Mouse (Mus musculus) splenic B cell, adult 2 months (primary cell): ENCODE results near the gene Vmn1r196.
"Not testable (repeated sequence)": the region's sequence is repeated elsewhere in the genome, so short reads cannot be mapped to it uniquely, and the experiment has no call there.

Experiments used
- DNase-seq: peaks from one replicate; pipeline ENCODE4 v3.0.0-alpha.2; 2011; ENCODE audit warnings: low read depth, low spot score
- H3K27me3 ChIP-seq: 2 replicates; pipeline ENCODE4 v1.6.1; 2012; ENCODE audit warnings: mild to moderate bottlenecking, low read length, moderate library complexity, mixed read lengths; ENCODE audit not compliant: control insufficient read depth, poor library complexity, insufficient read depth, severe bottlenecking
- H3K36me3 ChIP-seq: 2 replicates; pipeline ENCODE4 v1.6.1; 2012; ENCODE audit warnings: mild to moderate bottlenecking, low read length, moderate library complexity, mixed read lengths; ENCODE audit not compliant: control insufficient read depth, poor library complexity, insufficient read depth, severe bottlenecking

Vmn1r196 gene

DNA sequence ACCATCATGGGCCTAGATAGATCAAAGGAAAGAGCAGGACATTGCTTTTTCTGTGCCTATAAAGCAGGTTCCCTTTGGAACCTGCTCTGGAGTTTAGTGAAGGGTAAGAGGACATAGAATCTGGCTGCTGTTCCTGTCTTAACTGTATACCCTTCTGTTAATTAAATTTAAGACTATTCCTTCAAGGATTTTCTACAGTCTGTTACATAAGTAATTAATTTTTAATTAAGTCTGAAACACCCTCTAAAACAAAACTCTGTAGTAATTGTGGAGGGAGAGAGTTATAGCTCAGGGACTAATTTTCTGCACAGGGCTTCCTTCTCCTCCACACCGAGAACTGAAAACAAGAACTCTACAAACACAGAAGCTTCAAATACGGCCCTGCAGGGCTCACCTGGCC is at the start of gene Vmn1r196:
Vmn1r196 (plus strand) TSS at position 301 of the 400 bp plus-strand sequence.
- H3K36me3 ChIP-seq = no peaks in the 10 kb centered on the region
- no peak for DNase-seq
- no peaks in the 10 kb centered on the region for H3K27me3 ChIP-seq

DNA sequence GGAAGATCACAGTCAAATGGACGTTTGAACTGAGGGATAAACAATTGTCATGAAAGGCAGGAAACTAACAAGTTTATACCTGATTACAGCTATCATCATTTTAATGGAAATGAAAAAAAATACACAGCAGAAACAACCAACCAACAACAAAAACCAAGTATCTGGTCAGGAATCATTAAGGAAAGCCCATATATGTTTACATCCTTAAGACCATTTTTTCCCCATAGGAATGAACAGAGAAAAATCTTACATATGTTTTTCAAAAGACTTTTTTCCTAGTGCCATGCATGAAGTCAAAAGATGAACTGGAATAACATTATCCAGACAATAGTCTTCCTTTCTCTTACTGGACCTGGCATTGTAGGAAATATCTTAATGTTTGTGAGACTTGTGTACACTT is 45.8 kb upstream of the Vmn1r196 start, which contains the start of gene Vmn1r194:
Vmn1r194 (plus strand) TSS at position 301 of the 400 bp plus-strand sequence.
- no peaks in the 10 kb centered on the region for H3K27me3 ChIP-seq
- no peak for DNase-seq
- H3K36me3 ChIP-seq = no peaks in the 10 kb centered on the region

DNA sequence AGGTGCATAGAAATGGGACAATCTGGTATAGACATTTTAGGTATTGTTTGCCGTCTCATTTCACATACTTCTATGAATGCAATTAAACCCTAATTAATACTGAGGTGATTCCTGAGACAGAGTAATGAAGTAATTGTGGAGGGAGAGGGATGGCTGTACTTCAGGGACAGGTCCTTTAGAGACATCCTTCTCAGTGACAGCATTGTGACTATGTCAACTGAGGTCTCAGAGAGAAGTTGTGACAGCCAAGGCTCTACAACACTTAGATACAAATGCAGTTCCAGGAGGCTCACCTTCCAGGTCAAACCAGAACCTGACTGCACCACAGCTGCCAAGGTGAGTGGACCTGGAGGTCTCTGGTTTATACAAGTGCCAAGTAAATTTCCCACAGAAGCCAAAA is 19.5 kb upstream of the Vmn1r196 start, which contains the start of gene Vmn1r195:
Vmn1r195 (plus strand) TSS at position 301 of the 400 bp plus-strand sequence.
- DNase-seq, H3K36me3 ChIP-seq, H3K27me3 ChIP-seq: not testable (repeated sequence)

GRCm38 (mm10) chr13:22271721-22272120 is 18.0 kb upstream of the Vmn1r196 start:
- no peak for DNase-seq
- no peaks in the 10 kb centered on the region for H3K27me3 ChIP-seq
- no peaks in the 10 kb centered on the region for H3K36me3 ChIP-seq

DNA sequence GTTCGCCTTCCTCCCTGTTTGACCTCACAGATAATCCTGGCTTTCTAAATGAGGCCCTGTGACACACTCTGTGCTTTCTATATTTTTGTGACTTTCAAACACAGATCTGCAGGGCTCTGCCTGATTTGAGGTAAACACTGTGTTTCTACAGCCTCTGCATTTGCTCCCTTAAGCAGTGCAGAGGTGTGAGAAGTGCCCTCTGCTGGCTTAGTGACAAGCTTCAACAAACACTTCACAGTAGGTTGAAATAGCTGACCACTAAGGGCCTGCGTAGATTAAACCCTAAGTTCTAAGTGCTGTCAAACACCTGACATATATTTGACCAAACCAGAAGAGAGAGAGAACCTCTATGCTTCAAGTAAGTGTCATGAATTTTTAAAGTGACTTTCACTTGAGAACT is 5.1 kb upstream of the Vmn1r196 start:
- no peaks in the 10 kb centered on the region for H3K36me3 ChIP-seq
- DNase-seq = no peak
- H3K27me3 ChIP-seq = no peaks in the 10 kb centered on the region

DNA sequence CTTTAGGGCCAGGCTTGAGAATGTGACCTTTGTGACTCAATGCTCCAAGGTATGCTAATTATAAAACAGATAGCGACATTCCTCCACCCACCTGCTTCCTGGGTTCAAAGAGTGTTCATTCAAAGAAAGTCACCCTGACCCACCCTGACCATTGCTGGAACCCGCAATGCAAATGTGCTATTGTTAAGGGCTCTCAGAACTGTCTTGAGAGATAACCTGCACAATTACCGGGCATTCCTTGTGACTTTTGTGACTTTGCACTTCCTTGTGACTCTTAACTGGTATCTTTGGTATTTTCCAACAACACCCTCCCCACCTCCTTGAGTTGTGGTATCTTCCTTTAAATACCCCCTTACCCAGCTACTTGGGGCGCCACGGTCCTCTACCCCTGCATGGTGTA is 18.4 kb downstream of the Vmn1r196 start:
- H3K27me3 ChIP-seq, H3K36me3 ChIP-seq, DNase-seq: not testable (repeated sequence)

GRCm38 (mm10) chr13:22315361-22315760 is 25.6 kb downstream of the Vmn1r196 start:
- Histone ChIP-seq H3K36me3 (no peaks in the 10 kb centered on the region), H3K27me3 (no peaks in the 10 kb centered on the region)
- DNase-seq = no peak

GRCm38 (mm10) chr13:22317366-22317765 is 27.6 kb downstream of the Vmn1r196 start:
- no peaks in the 10 kb centered on the region for H3K36me3 ChIP-seq
- H3K27me3 ChIP-seq = no peaks in the 10 kb centered on the region; the same call in 1 of the 2 replicates
- no peak for DNase-seq

DNA sequence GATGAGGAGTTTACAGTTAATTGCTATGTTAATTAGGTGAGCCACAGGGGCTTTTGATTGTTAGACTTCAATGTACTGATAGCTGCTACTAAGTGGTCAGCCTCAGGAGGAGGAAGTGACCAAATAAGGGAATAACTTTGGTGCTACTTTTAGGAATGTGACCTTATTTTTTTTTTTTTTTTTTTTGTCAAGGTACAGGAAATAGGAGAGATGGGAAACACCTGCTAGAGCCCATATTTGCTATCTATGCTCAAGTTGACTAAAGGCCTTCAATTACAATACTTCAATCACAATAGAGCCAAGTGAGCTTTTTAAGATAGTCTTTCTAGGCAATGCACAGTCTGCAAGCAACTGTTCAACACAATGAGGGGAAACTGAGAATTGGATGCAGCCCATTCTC is 30.4 kb downstream of the Vmn1r196 start:
- no peaks in the 10 kb centered on the region; the same call in 1 of the 2 replicates for H3K27me3 ChIP-seq
- no peak for DNase-seq
- H3K36me3 ChIP-seq = no peaks in the 10 kb centered on the region

GRCm38 (mm10) chr13:22324289-22324688 is 34.6 kb downstream of the Vmn1r196 start, which contains the start of gene Vmn1r197:
Gene Vmn1r197 (plus strand): TSS chr13:22324589.
- DNase-seq = no peak
- Histone ChIP-seq H3K27me3 (no peaks in the 10 kb centered on the region; the same call in 1 of the 2 replicates), H3K36me3 (no peaks in the 10 kb centered on the region)

- H3K36me3 ChIP-seq = no peaks in the 10 kb centered on the region
- no peak for DNase-seq
- H3K27me3 ChIP-seq = no peaks in the 10 kb centered on the region
These were observed 43.5 kb downstream of the Vmn1r196 start for GRCm38 (mm10) chr13:22333269-22333668.

DNA sequence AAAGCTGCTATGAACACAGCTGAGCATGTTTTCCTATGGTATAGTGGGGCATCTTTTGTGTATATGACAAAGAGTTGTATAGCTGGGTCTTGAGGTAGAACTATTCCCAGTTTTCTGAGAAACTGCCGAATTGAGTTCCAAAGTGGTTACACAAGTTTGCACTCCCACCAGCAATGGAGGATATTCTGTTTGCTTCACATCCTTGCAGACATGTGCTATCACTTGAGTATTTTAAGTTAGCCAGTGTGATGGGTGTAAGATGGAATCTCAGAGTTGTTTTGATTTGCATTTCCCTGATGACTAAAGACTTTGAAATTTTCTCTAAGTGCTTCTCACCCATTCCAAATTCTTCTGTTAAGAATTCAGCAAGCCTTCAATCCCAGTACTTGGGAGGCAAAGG is 45.8 kb downstream of the Vmn1r196 start:
- Histone ChIP-seq H3K36me3 (no peaks in the 10 kb centered on the region), H3K27me3 (no peaks in the 10 kb centered on the region)
- DNase-seq = no peak
